Mouse (Mus musculus) megakaryocyte, embryonic 14.5 days (primary cell): Measurements from ENCODE around the gene Ep300.

Source experiments
- FLI1 ChIP-seq: IDR thresholded peaks from 2 replicates; pipeline ENCODE4 v1.6.1; 2012; ENCODE audit warnings: low read length, inconsistent platforms, mixed read lengths
- GATA1 ChIP-seq: IDR thresholded peaks from 3 replicates; pipeline ENCODE4 v1.6.1; 2012; ENCODE audit warnings: mixed read lengths, low read length, inconsistent platforms, borderline replicate concordance

GRCm38 (mm10) chr15:81553455-81553854 lies 31.7 kb upstream of the Ep300 start:
- TF ChIP-seq GATA1 (no peak), FLI1 (no peak)
